Mouse (Mus musculus) heart, embryonic 13.5 days (tissue): Measurements from ENCODE around the gene Hk1. TPM values are rescaled to one million over a fixed set of nuclear protein-coding genes. Genes with fewer than 3 reads are reported as not detected.
A peak's percentile ranks its signal among the peaks of the same experiment; 100 is the strongest.

Experiments
- ATAC-seq: fragments of 200-750 bp; cut with Nextera tagmentation; 2 replicates; pipeline ENCODE4 v1.8.0; 2017; ENCODE audit warnings: moderate TSS enrichment; ENCODE audit not compliant: insufficient number of reproducible peaks, low FRiP score, low TSS enrichment; ENCODE audit errors: extremely low read depth
- H3K27ac ChIP-seq: fragments of 300-500 bp; sonication (generic); replicated peaks from 2 replicates; pipeline ENCODE4 v1.5.1; 2015; ENCODE audit warnings: moderate library complexity, mild to moderate bottlenecking, inconsistent platforms
- H3K27me3 ChIP-seq: fragments of 300-500 bp; sonication (generic); replicated peaks from 2 replicates; pipeline ENCODE4 v1.6.1; 2015; ENCODE audit warnings: mild to moderate bottlenecking, inconsistent platforms
- H3K36me3 ChIP-seq: fragments of 300-500 bp; sonication (generic); 2 replicates; pipeline ENCODE4 v1.6.1; 2015; ENCODE audit warnings: mild to moderate bottlenecking, inconsistent platforms
- H3K4me1 ChIP-seq: fragments of 300-500 bp; sonication (generic); 2 replicates; pipeline ENCODE4 v1.6.1; 2015; ENCODE audit warnings: inconsistent platforms
- H3K4me2 ChIP-seq: fragments of 300-500 bp; sonication (generic); 2 replicates; pipeline ENCODE4 v1.6.1; 2015; ENCODE audit warnings: inconsistent platforms, mild to moderate bottlenecking, moderate library complexity
- H3K4me3 ChIP-seq: fragments of 300-500 bp; sonication (generic); 2 replicates; pipeline ENCODE4 v1.5.1; 2015; ENCODE audit warnings: moderate library complexity, mild to moderate bottlenecking, inconsistent platforms
- H3K9ac ChIP-seq: fragments of 300-500 bp; sonication (generic); 2 replicates; pipeline ENCODE4 v1.6.1; 2015; ENCODE audit warnings: inconsistent platforms, mild to moderate bottlenecking, moderate library complexity
- H3K9me3 ChIP-seq: fragments of 300-500 bp; sonication (generic); 2 replicates; pipeline ENCODE4 v1.6.1; 2016; ENCODE audit warnings: inconsistent platforms
- WGBS: fragments of 180-500 bp; shearing (Covaris S2); methylation state at CpG from one replicate; pipeline ENCODE4 v1.1.7; 2015; ENCODE audit warnings: mixed read lengths; 5-methylcytosine and 5-hydroxymethylcytosine counted together
- polyA plus RNA-seq: library from polyadenylated mRNA; unstranded; fragments of >200 nt; fragmentation: Nextera tagmentation; extraction: Ambion mirVana; gene quantifications from 2 replicates; pipeline ENCODE4 v1.2.1, GENCODE M21; 2015

Gene Hk1
- polyA plus RNA-seq, 1 experiment from 2014 or later, result 163 TPM

DNA sequence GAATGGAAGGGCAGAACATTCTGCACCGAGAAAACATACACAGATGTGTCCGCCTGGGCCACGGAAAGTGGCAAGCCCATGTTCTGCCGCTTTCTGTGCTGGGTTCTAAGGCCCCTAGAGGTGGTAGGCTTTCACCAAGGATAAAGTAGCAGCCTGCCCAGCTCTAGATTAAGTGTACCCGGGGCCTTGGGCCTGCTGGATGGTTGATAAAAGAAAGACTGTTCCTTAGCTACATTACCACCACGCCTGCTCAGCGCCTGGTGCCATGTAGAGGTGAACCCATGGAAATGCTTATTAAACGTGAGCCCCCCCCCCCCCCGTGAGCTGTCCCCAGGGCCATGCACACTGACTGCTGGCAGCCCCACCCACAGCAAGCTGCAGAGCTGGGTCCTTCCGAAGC, 142.5 kb downstream of the Hk1 start:
- Histone ChIP-seq H3K4me3 (no peak overlapping the region), H3K4me2 (no peak overlapping the region), H3K9me3 (no peaks in the 10 kb centered on the region), H3K4me1 (no peaks in the 10 kb centered on the region), H3K27me3 (peaks cover 19% of the 10 kb centered on the region), H3K36me3 (no peaks in the 10 kb centered on the region), H3K27ac (no peak overlapping the region), H3K9ac (no peak overlapping the region)
- no peak for ATAC-seq
- WGBS, result 66% methylated on average over 10 of the region's 10 CpGs

DNA sequence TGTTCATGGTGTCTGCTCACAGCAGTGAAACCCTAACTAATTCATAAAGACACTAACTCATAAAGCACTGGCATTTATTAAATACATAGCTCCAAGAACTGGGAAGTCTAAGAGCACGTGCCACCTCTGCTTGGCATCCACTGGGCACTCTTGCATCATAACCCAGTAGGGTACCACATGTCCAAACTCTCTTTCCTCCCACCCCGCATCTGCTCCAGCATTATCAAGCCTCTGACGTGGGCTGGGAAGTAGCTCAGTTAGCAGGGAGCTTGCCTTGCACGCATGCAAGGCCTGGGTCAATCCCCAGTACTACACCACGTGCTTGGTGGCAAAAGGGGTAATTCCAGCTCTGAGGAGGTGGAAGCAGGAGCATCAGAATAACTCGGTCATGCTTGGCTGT, 143.5 kb downstream of the Hk1 start:
- 75% methylated on average over 6 of the region's 6 CpGs for WGBS
- peaks cover 19% of the 10 kb centered on the region for H3K27me3 ChIP-seq
- ATAC-seq, result no peak
- no peaks in the 10 kb centered on the region for H3K36me3 ChIP-seq
- no peak overlapping the region for H3K9ac ChIP-seq
- H3K4me1 ChIP-seq, result peaks cover 7% of the 10 kb centered on the region; the same call in 1 of the 2 replicates
- no peaks in the 10 kb centered on the region for H3K9me3 ChIP-seq
- H3K4me2 ChIP-seq, result no peak overlapping the region
- no peak overlapping the region for H3K4me3 ChIP-seq
- H3K27ac ChIP-seq, result no peak overlapping the region

DNA sequence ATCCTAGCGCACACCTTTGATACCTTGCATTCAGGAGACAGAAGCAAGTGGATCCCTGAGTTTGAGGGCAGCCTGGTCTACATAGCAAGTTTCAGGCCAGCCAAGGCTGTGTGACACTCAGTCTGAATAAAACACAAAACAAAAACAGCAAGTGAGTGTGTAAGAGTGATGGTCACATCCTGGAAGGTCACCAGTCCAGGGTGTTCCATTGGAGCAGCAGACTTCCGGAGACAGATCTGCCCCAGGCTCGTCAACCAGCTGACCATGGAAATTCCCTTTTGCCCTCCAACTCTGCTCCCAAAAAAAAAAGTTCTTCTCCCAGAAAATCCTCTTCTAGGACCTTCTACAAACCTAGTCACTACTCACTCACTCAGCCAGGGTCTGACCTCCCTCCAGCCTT, 147.9 kb downstream of the Hk1 start:
- peaks cover 35% of the 10 kb centered on the region for H3K27me3 ChIP-seq
- H3K36me3 ChIP-seq, result no peaks in the 10 kb centered on the region
- H3K4me1 ChIP-seq, result peaks cover 11% of the 10 kb centered on the region; the same call in 1 of the 2 replicates
- H3K9ac ChIP-seq, result no peak overlapping the region
- H3K9me3 ChIP-seq, result no peaks in the 10 kb centered on the region
- H3K4me2 ChIP-seq, result no peak overlapping the region
- H3K4me3 ChIP-seq, result no peak overlapping the region
- WGBS, result 77% methylated on average over 3 of the region's 3 CpGs
- no peak overlapping the region for H3K27ac ChIP-seq
- no peak for ATAC-seq

DNA sequence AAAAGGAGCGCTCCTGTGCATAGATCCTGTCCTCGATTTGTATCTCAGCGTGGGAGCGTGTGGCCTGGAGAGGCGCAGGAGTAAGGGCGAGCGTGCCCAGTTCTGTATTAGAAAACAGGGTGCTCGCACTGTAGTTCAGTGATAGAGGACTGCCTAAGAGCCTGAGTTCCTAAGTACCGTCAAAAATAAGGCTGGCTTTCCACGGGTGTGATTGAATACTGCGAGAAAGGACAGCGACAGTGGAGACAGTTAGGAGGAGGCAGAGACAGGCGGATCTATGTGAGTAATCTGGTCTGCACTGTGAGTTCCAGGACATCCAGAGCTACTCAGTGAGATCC, 148.3 kb downstream of the Hk1 start:
- 2% methylated on average over 13 of the region's 13 CpGs for WGBS
- Histone ChIP-seq H3K9ac (peak overlapping the region; percentile 74), H3K4me3 (peak overlapping the region; percentile 56), H3K36me3 (no peaks in the 10 kb centered on the region), H3K4me1 (peaks cover 11% of the 10 kb centered on the region; the same call in 1 of the 2 replicates), H3K27me3 (peaks cover 35% of the 10 kb centered on the region), H3K27ac (0 out of 2 replicates have a peak overlapping the region, but pooled peaks have one; percentile 8), H3K9me3 (no peaks in the 10 kb centered on the region), H3K4me2 (peak overlapping the region; percentile 78)
- ATAC-seq, result no peak

DNA sequence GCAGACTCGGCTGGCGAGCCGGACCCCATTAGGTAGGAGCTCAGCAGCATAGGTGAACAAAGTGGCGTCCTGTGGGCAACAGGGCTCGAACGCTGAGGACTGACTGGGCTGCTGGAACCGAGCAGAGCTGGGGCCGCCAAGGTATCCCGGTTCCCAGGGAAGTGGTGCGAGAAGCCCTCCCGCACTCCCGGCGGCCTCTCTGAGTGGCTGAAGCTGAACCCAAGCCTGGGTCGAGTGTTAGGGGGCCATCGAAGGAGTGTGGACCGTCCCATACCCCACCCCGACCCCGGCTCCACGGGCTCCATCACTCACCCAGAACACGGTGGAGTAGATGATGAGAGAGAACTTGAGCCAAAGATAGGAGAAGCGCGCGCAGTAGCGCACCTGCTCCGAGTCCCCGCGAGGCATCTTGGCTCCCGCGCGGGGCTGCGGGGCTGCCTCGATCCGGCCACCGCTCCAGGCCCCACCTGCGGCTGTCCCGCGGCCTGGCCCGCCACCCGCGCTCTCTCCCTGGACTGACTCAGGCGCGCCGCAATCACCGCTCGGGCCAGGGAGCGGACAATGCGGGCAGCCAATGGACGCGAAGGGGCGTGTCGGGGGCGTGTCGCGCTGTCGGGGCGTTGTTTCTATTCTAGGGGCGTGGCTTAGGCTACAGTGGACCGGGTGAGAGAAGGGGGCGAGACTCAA, 148.9 kb downstream of the Hk1 start, which contains the start of gene Tspan15:
Gene Tspan15, minus strand, starts transcription at position 544 of the 687 bp plus-strand sequence.
- ATAC-seq, result peak; percentile 87
- 0 out of 2 replicates have a peak within 1 kb of the TSS, but pooled peaks have one; percentile 8 for H3K27ac ChIP-seq
- peaks cover 35% of the 10 kb centered on the region for H3K27me3 ChIP-seq
- WGBS, result 1% methylated on average over 59 of the region's 59 CpGs
- peak within 1 kb of the TSS; percentile 74 for H3K9ac ChIP-seq
- H3K9me3 ChIP-seq, result no peaks in the 10 kb centered on the region
- peak within 1 kb of the TSS; percentile 78 for H3K4me2 ChIP-seq
- H3K4me3 ChIP-seq, result peak within 1 kb of the TSS; percentile 56
- no peaks in the 10 kb centered on the region for H3K36me3 ChIP-seq
- peaks cover 11% of the 10 kb centered on the region; the same call in 1 of the 2 replicates for H3K4me1 ChIP-seq

DNA sequence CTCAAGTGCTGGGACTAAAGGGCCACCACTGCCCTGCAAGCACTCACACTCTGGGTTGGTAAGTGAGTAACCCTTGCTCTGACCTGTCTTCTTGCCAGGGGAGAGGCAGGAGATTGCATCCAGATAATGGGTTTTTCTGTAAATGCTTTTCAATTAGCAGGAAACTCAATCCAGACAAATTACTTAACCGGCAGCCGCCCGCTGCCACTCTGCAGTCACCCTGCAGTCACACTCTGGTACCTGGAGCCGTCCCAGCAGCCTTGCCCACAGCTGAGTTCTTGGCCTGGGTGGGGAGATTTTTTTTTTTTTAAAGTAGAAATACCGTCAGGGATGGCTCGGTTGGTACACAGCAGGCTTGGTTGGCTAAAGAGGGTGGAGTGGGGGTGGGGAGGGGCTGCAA, 151.6 kb downstream of the Hk1 start:
- Histone ChIP-seq H3K36me3 (no peaks in the 10 kb centered on the region), H3K9ac (no peak overlapping the region), H3K4me3 (no peak overlapping the region), H3K9me3 (no peaks in the 10 kb centered on the region), H3K4me2 (no peak overlapping the region), H3K27ac (no peak overlapping the region), H3K4me1 (peaks cover 15% of the 10 kb centered on the region; the same call in 1 of the 2 replicates), H3K27me3 (peaks cover 29% of the 10 kb centered on the region)
- no peak for ATAC-seq
- 73% methylated on average over 6 of the region's 6 CpGs for WGBS

DNA sequence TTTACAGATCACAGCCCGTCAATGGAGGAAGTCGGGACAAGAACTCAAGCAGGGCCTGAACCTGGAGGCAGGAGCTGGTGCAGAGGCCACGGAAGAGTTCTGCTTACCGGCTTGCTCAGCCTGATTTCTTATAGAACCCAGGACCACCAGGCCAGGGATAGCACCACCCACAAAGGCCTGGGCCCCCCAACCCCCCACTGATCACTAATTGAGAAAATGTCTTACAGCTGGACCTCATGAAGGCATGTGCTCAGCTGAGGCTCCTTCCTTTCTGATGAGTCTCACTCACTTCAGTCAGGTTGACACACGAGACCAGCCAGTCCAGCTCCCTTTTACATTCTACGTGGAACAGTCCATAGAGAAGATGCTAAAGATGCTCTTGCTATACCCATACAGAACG, 153.9 kb downstream of the Hk1 start:
- Histone ChIP-seq H3K4me3 (no peak overlapping the region), H3K9ac (no peak overlapping the region)

DNA sequence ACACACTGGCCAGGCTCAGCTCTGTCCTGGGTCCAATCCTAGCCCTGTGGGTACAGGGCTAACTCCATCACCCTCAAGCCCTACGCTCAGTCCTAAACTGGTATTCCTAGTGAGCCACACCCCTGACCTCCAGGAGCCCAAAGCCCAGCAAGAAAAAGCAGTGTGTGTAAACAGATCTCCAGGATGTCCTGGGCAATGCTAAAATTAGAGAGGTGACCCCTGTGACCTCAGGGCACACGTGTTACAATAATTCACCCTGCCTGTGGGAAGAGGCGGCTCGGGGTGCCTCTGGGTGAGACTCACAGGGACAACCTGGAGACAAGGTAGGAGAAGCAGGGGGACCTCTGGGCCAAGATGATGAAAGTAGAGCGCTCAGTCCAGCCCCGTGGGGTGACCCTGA, 155.5 kb downstream of the Hk1 start:
- 55% methylated on average over 6 of the region's 6 CpGs for WGBS
- Histone ChIP-seq H3K4me3 (no peak overlapping the region), H3K4me2 (no peak overlapping the region), H3K36me3 (no peaks in the 10 kb centered on the region), H3K9me3 (no peaks in the 10 kb centered on the region), H3K4me1 (0 out of 2 replicates have a peak, but pooled peaks cover 4% of the 10 kb centered on the region), H3K9ac (no peak overlapping the region), H3K27ac (no peak overlapping the region), H3K27me3 (peaks cover 10% of the 10 kb centered on the region)
- ATAC-seq, result no peak

More for the DNA sequence above, 153.9 kb downstream of the Hk1 start:
- Histone ChIP-seq H3K9me3 (no peaks in the 10 kb centered on the region), H3K36me3 (no peaks in the 10 kb centered on the region), H3K4me1 (peaks cover 9% of the 10 kb centered on the region; the same call in 1 of the 2 replicates), H3K27me3 (peaks cover 15% of the 10 kb centered on the region), H3K4me2 (no peak overlapping the region), H3K27ac (no peak overlapping the region)
- 73% methylated on average over 7 of the region's 7 CpGs for WGBS
- no peak for ATAC-seq

DNA sequence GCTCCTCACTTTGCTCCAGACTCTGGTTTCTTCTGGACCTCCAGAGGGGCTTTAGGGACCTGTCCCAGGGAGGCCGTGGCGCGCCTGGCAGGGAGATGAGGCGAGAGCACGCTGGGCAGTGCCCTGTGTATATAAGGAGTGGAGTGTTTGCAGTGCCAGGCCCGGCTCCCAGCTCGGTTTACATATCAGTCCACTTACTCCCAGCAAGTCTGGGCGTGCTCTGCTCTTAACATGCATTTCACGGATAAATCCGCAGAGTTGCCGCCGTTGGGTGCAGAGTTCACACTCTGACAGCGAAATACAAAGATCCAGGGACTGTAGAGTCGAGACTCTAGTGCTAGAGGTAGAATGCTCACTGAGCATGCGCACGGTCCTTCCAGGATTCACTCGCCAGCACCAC, 156.9 kb downstream of the Hk1 start:
- no peaks in the 10 kb centered on the region for H3K27me3 ChIP-seq

DNA sequence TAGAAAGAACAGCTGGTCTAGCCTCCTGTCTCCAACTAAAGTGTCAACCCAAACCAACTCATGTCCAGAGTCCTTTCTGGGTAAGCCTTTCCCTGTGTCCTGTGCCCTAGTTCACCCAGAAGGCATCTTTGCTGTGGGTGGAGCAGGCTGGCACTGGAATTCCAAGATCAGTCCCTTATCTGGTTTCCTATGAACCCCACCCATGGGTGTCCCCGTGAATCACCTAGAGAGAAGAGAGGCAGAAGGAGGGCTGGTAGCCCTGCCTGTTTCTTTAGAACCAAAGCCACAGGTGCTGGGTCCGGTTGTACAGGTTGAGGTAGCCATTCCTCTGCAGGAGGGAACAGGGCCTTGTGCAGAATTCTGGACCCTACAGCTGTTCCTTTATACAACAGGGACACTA, 158.1 kb downstream of the Hk1 start:
- no peaks in the 10 kb centered on the region for H3K9me3 ChIP-seq
- H3K4me3 ChIP-seq, result no peak overlapping the region
- no peak overlapping the region for H3K9ac ChIP-seq
- 63% methylated on average over 2 of the region's 2 CpGs for WGBS
- H3K27ac ChIP-seq, result no peak overlapping the region
- ATAC-seq, result no peak
- H3K27me3 ChIP-seq, result no peaks in the 10 kb centered on the region
- peaks cover 9% of the 10 kb centered on the region for H3K4me1 ChIP-seq
- H3K4me2 ChIP-seq, result no peak overlapping the region
- no peaks in the 10 kb centered on the region for H3K36me3 ChIP-seq

More for the DNA sequence above, 156.9 kb downstream of the Hk1 start:
- H3K27ac ChIP-seq, result no peak overlapping the region
- H3K4me3 ChIP-seq, result no peak overlapping the region
- no peak overlapping the region for H3K9ac ChIP-seq
- ATAC-seq, result no peak
- H3K9me3 ChIP-seq, result no peaks in the 10 kb centered on the region
- WGBS, result 82% methylated on average over 17 of the region's 17 CpGs
- H3K4me2 ChIP-seq, result no peak overlapping the region
- H3K4me1 ChIP-seq, result 0 out of 2 replicates have a peak, but pooled peaks cover 4% of the 10 kb centered on the region
- H3K36me3 ChIP-seq, result no peaks in the 10 kb centered on the region

DNA sequence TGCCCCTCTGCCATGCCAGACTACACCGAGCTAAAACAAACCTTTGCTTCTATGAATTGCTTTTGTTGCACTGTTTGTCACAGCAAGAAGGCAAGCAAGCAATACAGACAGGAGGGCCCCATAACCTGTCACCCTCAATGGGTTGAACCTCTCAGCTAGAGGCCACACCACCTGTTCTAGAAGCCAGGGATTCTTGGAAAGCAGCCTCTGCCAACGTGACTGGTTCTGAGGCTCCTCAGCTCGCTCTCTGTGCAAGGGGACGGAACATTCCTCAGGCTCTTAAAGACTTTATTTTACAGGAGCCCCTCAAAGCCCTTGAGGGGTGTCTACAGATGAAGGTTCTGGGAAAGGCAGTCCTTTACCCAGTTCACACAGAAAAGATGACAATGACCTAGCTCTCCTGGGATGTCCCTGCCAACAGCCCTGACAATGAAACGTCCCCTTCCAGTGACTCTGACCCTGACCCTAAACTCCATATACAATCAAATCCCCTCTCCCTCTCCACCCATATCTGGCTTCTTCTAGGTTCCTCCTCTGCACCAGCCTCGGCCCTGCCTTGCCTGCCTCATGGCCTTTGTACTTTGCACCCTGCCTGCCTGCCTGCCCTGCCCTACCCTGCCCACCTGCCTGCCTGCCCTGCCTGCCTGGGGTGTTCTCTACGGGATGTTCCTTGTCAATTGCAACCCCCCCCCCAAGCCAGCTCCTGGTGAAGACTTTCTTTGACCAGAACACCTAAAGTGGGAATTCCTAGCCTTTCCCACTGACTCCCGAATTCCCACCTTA, 158.8 kb downstream of the Hk1 start:
- WGBS, result 67% methylated on average over 8 of the region's 8 CpGs
- ATAC-seq, result no peak

More for the DNA sequence above, 158.8 kb downstream of the Hk1 start:
- no peak overlapping the region for H3K4me3 ChIP-seq
- no peaks in the 10 kb centered on the region for H3K27me3 ChIP-seq
- peaks cover 14% of the 10 kb centered on the region for H3K4me1 ChIP-seq
- no peak overlapping the region for H3K27ac ChIP-seq
- H3K36me3 ChIP-seq, result no peaks in the 10 kb centered on the region
- no peak overlapping the region for H3K9ac ChIP-seq
- no peak overlapping the region for H3K4me2 ChIP-seq
- no peaks in the 10 kb centered on the region for H3K9me3 ChIP-seq
